Mouse (Mus musculus): ENCODE results near the gene Olfr97. TPM values are rescaled to one million over a fixed set of nuclear protein-coding genes. Genes with fewer than 3 reads are reported as not detected.
"Not testable (repeated sequence)": the region's sequence is repeated elsewhere in the genome, so short reads cannot be mapped to it uniquely, and the experiment has no call there.

Gene Olfr97
- not detected in 2 replicates for total RNA-seq (2015)
- total RNA-seq (2017), result not detected in 2 replicates

DNA sequence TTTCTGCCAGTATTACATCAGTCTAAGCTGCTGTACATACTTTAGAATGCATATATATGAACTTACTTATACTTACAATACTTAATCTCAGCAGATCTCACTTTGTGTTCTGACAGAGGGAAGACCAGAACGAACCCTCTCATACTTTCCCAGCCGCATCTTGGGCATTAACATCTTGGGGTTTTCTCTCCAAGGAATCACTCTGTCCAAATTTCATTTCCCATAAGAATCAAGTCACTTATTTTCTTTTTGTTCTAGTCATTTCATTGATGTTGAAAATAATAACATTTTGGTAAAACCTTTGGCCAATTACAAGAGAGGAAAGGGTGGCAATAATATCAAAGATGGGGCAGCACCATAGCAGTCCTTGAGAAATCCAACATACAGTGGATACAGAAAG lies at the start of gene Olfr97:
Olfr97 (minus strand) TSS at position 101 of the 400 bp plus-strand sequence.
- not testable (repeated sequence) for ATAC-seq (ENCODE audit: poor library complexity, severe bottlenecking)

DNA sequence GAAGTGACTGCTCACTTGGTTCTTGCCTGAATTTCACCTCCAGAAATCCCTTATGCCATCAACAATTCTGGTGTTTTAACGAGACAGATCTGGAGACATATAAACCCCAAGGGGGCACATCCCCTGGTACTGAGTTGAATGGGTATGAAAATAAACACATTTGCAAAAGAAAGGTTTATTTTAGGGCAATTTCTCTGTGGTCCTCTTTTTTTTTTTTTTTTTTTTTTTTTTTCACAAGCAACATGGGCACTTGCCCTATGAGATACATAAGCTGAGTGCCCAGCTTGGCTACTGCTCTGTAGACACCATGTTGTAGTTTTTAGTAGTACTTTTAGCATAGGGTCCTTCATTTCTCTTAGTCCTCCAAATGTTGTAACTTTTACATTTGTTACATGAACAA lies 46.2 kb upstream of the Olfr97 start, which contains the start of gene Olfr99:
Olfr99 (minus strand) TSS at position 101 of the 400 bp plus-strand sequence.
- ATAC-seq (ENCODE audit: poor library complexity, severe bottlenecking), result no peak

DNA sequence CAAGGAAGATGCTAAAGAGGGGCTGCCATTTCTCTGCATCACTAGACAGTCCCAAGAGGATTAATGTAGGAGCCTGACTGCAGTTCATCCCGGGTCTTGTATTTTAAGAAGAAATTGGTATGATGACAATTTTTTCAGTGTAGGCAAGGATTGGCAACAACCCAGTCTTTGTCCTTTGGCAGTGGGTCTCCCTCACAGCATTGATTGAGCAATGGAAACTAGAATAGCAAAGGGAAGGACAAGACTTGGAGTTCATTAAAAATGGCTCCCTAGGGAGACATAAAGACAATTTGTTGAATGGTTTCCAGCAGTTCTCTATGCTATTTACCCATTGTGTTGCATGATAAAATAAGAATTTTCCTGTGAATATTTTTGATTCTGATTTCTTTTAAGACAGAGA lies 43.2 kb upstream of the Olfr97 start:
- ATAC-seq (ENCODE audit: poor library complexity, severe bottlenecking), result no peak

DNA sequence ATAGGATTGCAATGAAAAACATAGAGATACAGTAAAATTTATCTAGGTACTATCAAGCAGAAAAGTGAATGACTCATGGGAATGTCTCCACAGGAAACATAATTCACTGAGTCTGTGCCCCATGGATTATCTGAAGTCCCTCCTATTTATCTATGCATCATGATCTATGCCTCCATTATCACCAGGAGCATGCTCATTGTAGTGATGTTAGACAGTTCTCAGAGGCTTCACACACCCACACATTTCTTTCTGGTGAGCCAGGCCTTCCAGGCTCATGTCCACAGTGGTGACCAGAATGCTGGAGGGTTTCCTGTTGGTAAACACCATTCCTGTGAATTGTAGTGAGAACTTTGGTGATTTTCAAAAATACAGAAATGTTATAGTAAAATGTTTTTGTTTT lies 39.4 kb upstream of the Olfr97 start:
- no peak for ATAC-seq (ENCODE audit: poor library complexity, severe bottlenecking)

DNA sequence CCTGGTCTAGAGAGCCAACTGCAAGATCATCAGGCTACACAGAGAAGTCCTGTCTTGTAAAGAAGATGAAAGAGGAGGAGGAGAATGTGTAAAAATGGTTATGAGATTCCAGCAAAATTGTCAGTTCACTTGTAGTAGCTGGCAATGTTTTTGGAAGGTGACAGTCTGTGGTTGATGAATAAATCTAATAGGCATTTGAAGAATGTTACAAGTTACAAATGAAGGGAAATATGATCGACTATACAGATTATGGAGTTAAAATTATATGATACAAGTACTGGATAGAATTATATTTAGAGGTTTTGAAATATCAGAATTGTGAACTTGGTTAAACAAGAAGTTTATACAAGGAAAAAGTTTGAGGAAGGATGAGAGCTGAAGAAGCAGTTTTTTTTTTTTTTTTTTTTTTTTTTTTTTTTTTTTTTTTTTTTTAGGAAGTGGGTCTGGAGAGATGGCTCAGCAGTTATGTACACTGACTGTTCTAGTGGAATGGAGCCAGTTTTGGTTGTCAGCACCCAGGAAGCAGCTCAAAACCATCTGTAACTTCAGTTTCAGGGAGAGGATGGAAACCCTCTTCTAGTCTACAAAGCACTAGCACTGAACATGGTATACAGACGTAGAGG lies 38.6 kb upstream of the Olfr97 start:
- no peak for ATAC-seq (ENCODE audit: poor library complexity, severe bottlenecking)

DNA sequence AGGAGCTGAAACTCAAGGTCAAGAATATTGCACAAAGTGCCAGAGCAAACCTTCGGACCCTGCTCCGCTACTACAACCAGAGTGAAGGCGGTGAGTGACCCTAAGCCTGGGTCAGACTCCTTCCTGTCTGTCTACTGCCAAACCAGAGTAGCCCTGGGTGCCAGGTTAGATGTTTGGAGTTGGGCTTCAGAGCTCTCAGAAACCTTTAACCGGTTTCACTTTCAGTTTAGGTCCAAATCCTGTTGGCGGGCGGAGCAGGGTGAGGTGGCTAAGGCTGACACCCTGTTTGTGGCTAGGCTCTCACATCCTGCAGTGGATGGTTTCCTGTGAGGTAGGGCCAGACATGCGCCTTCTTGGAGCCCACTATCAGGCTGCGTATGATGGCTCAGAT lies 33.6 kb upstream of the Olfr97 start:
- ATAC-seq (ENCODE audit: poor library complexity, severe bottlenecking), result peak; percentile 78

DNA sequence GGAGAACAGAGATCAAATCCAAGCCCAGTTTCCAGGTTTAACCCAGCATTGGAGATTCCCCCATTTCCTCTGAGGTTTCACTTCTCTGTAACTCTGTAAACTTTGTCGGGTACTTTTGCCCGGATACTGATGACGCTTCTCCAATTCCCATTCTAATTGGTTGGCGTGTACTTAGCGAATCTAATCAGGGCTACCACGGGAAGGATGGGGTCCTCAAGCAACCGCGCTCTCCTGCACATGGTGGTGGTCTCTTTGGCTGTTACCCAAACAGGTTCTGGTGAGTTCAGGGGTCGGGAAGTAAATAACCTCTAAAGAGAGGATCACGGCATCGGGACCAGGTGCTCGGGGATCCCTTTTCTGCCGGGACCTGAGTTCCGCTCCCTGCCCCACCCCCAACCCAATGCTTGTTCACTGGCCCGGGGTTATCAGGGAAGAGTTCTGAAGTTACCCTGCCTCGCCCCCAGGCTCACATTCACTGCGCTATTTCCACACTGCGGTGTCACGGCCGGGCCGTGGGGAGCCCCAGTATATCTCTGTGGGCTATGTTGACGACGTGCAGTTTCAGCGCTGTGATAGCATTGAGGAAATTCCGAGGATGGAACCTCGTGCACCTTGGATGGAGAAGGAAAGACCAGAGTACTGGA lies 33.0 kb upstream of the Olfr97 start, which contains the start of gene H2-M3:
H2-M3 (plus strand) TSS at position 163 of the 644 bp plus-strand sequence.
- peak; percentile 88 for ATAC-seq (ENCODE audit: poor library complexity, severe bottlenecking)

DNA sequence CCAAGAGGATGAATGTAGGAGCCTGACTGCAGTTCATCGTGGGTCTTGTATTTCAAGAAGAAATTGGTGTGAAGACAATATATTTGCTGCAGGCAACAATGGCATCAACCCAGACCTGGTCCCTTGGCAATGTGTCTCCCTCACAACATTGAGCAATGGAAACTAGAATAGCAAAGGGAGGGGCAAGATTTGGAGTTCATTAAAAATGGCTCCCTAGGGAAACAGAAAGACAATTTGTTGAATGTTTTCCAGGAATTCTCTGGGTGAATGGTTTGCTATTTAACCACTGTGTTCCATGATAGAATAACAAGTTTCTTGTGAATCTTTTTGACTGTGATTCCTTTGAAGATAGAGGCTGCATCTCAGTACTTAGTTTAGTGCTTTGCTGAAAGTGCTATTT lies 26.5 kb upstream of the Olfr97 start, which contains the start of gene Olfr98:
Olfr98 (minus strand) TSS at position 124 of the 400 bp plus-strand sequence.
- ATAC-seq (ENCODE audit: poor library complexity, severe bottlenecking), result no peak

DNA sequence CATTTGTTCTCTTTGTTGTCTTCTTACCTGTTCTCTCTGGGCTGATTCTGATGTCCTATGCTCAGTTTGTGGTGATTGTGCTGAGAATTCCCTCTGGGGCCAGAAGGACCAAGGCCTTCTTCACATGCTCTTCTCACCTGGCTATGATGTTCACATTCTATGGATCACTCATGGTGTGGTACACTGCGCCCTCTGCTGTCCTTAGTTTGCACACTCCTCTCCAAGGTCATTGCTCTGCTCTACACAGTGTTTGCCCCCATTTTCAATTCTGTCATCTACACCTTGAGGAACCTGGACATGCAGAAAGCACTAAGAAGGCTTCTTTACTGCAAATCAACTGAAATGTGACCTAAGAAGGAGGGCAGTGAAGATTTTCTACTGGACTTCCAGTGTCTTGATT lies 13.4 kb upstream of the Olfr97 start:
- peak; percentile 75 for ATAC-seq (ENCODE audit: poor library complexity, severe bottlenecking)

DNA sequence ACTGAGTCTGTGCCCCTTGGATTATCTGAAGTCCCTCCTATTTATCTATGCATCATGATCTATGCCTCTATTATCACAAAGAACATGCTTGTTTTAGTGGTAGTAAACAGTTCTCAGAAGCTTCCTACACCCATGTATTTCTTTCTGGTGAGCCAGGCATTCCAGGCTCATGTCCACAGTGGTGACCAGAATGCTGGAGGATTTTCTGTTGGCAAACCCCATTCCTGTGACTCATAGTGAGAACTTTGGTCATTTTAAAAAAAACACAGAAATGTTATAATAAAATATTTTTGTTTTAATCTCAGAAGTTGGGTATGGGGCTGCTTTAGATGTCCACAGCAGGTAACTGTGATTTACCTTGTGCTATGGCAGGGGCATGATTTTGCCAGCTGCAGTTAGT lies 12.3 kb upstream of the Olfr97 start:
- ATAC-seq (ENCODE audit: poor library complexity, severe bottlenecking), result no peak

DNA sequence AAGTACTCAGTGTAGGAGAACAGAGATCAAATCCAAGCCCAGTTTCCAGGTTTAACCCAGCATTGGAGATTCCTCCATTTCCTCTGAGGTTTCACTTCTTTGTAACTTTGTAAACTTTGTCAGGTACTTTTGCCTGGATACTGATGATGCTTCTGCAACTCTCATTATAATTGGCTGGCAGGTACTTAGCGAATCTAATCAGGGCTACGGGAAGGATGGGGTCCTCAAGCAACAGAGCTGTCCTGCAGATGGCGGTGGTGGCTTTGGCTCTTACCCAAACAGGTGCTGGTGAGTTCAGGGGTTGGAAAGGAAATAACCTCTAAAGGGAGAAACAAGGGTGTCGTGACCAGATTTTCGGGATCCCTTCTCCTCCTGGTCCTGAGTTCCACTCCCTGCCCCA lies 9.6 kb upstream of the Olfr97 start:
- peak; percentile 67 for ATAC-seq (ENCODE audit: poor library complexity, severe bottlenecking)

DNA sequence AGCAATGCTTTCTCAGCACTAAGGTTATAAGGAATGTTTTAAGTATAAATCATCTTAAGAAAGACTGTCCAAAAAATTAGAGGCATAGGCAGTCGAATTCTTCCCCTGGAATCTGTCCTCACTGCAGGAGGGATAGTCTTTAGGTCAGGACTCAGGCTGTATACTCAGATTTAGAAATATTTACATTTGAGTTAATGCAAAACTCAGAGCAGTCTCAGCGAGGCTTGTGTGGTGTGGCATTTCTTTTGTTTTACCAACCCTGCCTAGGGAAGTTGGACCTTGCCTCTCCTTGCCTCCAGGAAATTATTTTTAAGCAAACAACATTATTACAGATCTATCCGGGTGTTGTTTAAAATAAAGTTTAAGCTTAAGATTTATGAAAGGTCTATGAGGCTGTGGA lies 5.1 kb upstream of the Olfr97 start:
- ATAC-seq (ENCODE audit: poor library complexity, severe bottlenecking), result no peak

DNA sequence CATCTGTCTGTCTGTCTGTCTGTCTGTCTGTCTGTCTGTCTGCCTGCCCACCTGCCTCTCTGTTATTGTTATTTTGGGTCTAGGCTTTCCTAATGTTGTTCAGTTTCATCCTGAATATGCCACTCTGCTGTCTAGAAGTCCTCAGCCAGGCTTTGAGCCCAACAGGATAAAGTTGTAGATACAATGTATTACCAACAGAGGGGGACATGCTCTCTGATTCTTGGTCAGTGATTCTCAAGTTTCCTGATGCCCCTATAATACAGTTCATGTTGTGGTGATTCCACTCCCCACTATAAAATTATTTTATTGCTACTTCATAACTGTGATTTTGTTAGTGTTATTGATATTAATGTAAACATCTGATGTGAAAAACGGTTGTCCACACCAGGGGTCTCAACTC lies 15.3 kb downstream of the Olfr97 start:
- ATAC-seq (ENCODE audit: poor library complexity, severe bottlenecking), result no peak

DNA sequence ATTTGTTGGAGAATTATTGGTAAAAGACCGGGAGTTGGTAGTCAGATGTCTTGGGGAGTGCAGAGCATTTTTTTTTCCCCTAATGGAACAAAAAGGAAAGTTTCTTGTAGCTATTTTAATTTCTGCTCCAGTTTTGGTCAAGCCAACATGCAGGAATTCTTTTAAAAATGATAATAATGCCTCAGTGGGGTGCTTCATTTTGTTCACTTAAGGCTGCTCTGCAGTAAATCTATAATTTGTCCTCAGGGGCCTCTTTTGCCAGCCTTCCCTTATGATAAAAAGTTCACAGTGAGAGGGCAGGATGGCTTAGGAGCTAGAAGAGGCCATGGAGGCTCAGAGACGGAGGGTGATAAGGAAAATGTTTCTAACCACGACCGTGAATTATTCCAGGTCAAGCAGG lies 17.3 kb downstream of the Olfr97 start, which contains the start of gene Olfr96:
Olfr96 (plus strand) TSS at position 301 of the 400 bp plus-strand sequence.
- no peak for ATAC-seq (ENCODE audit: poor library complexity, severe bottlenecking)

DNA sequence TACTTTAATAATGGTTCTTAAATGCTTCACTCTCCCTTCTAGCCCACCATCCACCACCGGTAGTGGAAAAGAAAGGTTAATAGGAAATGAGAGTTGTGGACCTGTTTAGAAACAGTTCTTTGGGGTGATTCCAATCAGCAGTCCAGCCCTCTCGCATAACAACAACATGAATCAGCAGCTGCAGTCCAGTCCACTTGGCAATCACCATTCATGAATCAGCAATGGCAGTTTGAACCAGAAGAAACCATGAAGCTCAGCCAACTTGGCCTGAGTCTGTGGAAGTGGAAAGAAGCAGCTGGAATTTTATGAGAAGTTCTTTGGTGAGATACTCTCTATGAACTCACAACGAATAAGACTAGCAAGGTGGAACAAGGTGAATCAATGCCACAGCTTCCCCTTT lies 18.6 kb downstream of the Olfr97 start:
- ATAC-seq (ENCODE audit: poor library complexity, severe bottlenecking), result no peak

DNA sequence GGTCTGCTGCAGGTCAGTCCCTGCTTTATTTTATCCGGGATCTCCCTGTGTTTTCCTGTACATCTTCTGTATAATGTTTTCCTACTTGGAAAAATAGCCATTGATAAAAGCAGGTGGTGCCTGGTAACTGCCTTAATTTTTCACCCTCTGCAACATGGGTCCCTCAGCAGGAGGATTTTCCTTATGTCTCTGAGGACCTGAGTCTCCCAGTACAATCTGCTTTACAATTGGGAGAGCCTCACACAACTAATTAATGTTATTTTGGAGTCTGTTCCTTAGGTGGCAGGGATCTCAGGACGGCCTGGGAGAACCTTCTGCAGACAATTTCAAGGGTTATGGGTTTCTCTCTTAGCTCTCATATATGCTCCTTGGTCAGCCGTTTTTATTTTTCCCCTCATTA lies 24.1 kb downstream of the Olfr97 start, which contains the start of gene Olfr95:
Olfr95 (minus strand) TSS at position 101 of the 400 bp plus-strand sequence.
- ATAC-seq (ENCODE audit: poor library complexity, severe bottlenecking), result no peak

DNA sequence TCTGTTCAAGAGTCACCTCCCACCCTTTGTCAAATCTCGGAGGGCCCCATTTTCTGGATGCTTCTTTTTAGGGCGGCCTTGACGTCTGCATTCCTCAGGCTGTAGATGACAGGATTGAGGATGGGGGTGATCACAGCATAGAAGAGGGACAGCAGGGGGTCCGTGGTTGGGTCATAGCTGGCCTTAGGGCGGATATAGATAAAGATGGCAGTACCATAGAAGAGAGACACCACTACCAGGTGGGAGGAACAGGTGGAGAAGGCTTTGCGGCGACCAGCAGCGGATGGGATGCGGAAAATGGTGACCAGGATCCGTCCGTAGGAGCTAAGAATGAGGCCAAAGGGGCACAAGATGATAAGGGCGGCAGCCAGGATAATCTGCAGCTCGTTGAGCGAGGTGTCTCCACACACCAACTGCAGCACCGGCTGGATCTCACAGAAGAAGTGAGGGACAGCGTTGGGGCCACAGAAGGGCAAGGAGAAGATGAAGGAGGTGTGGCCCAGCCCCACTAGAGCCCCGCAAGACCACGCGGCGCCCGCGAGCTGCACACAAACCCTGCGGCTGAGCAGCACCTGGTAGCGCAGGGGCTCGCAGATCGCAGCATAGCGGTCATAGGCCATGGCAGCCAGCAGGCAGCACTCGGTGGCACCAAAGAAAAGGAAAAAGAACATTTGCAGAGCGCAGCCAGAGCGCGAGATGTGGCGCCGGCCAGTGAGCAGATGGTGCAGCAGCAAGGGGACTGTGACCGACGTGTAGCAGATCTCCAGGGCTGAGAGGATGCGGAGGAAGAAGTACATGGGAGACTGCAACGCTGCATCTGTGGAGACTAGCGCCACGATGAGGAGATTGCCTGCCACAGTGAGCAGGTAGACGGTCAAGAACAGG lies 26.0 kb downstream of the Olfr97 start:
- ATAC-seq (ENCODE audit: poor library complexity, severe bottlenecking), result no peak

DNA sequence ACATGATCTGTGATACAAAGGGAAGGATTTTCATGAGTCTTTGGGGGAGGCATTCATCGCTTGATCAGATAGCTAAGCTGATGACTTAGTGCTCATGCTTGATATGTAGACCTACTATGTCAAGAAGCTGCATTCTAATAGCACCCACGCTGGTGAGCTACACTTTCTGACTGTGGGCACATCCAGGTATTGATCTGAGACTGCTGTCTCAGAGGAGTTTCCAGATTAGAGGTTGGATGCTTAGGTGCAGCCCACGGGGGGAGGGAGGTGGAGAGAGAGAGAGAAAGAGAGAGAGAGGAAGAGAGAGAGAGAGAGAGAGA lies 33.3 kb downstream of the Olfr97 start:
- ATAC-seq (ENCODE audit: poor library complexity, severe bottlenecking), result 0 out of 2 replicates have a peak, but pooled peaks have one; percentile 18

DNA sequence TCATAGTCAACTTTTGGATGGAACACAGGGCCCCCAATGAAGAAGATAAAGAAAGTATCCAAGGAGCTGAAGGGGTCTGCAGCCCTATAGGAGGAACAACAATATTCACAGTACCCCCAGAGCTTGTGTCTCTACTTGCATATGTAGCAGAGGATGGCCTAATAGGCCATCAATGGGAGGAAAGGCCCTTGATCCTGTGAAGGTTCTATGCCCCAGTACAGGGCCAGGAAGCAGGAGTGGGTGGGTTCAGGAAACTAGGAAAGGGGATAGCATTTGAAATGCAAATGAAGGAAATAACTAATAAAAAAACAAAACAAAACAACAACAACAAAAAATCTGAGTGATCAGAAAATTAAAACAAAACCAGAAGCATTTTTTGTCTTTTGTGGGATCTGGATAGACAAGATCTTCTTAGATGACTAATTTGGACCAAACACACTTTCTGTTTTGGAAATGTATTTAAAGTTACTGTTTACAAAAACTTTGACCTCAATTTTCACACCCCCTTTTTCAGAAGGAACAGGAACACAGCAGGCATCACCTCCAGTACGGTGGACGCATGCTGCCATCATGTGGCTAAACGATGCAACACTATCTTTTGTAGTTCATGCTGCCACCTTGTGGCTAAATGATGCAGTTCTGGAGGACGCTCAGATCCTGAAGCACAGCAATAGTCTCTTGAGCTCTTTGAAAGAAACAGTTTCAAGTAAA lies 33.8 kb downstream of the Olfr97 start:
- peak; percentile 100 for ATAC-seq (ENCODE audit: poor library complexity, severe bottlenecking)

DNA sequence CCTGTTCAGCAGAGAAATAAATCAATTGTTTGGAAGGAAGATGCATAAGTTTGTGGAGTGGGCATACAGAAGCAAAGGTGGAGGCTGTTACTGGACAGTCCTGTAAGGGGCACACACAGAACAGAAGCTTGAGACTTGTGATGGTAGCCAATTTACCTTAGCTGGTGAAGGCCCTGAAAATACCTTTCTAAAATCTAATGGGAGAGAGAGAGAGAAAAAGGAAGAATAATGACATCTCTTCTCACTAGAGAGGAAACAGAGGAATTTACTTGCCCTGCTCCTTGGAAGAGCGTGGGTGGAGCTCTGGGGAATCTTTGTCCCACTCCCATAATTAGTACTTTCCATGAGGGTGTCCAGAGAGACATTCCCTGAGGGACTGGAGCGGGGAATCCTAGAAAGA lies 36.2 kb downstream of the Olfr97 start, which contains the start of gene Olfr94:
Olfr94 (minus strand) TSS at position 101 of the 400 bp plus-strand sequence.
- no peak for ATAC-seq (ENCODE audit: poor library complexity, severe bottlenecking)

All from megakaryocyte, adult 5-6 weeks (primary cell).